Mouse (Mus musculus): ENCODE results near the gene Luzp1.

Gene Luzp1

GRCm38 (mm10) chr4:136559690-136560089 lies 90.1 kb downstream of the Luzp1 start:
- TF ChIP-seq GATA4 (IDR thresholded peaks at IDR 0.05; ENCODE audit: insufficient replicate concordance, low read length), result no peak

- TF ChIP-seq GATA4 (IDR thresholded peaks at IDR 0.05; ENCODE audit: insufficient replicate concordance, low read length), result no peak
These were observed 90.9 kb downstream of the Luzp1 start for GRCm38 (mm10) chr4:136560270-136560991.

- TF ChIP-seq GATA4 (IDR thresholded peaks at IDR 0.05; ENCODE audit: insufficient replicate concordance, low read length), result no peak
These were observed 93.2 kb downstream of the Luzp1 start for GRCm38 (mm10) chr4:136562755-136563154.

GRCm38 (mm10) chr4:136568629-136569028 lies 99.1 kb downstream of the Luzp1 start:
- no peak for TF ChIP-seq GATA4 (IDR thresholded peaks at IDR 0.05; ENCODE audit: insufficient replicate concordance, low read length)

- TF ChIP-seq GATA4 (IDR thresholded peaks at IDR 0.05; ENCODE audit: insufficient replicate concordance, low read length), result no peak
These were observed 100.4 kb downstream of the Luzp1 start for GRCm38 (mm10) chr4:136569998-136570397.

- TF ChIP-seq GATA4 (IDR thresholded peaks at IDR 0.05; ENCODE audit: insufficient replicate concordance, low read length), result no peak
These were observed 112.3 kb downstream of the Luzp1 start for GRCm38 (mm10) chr4:136581885-136582284.

GRCm38 (mm10) chr4:136587221-136587827 lies 117.8 kb downstream of the Luzp1 start:
- TF ChIP-seq GATA4 (IDR thresholded peaks at IDR 0.05; ENCODE audit: insufficient replicate concordance, low read length), result no peak

GRCm38 (mm10) chr4:136588003-136588402 lies 118.4 kb downstream of the Luzp1 start:
- TF ChIP-seq GATA4 (IDR thresholded peaks at IDR 0.05; ENCODE audit: insufficient replicate concordance, low read length), result no peak

GRCm38 (mm10) chr4:136592111-136592510 lies 122.5 kb downstream of the Luzp1 start:
- peak; percentile 18; the same call in 1 of the 2 replicates for TF ChIP-seq GATA4 (IDR thresholded peaks at IDR 0.05; ENCODE audit: insufficient replicate concordance, low read length)

GRCm38 (mm10) chr4:136594006-136594405 lies 124.4 kb downstream of the Luzp1 start:
- TF ChIP-seq GATA4 (IDR thresholded peaks at IDR 0.05; ENCODE audit: insufficient replicate concordance, low read length), result no peak

- no peak for TF ChIP-seq GATA4 (IDR thresholded peaks at IDR 0.05; ENCODE audit: insufficient replicate concordance, low read length)
These were observed 125.7 kb downstream of the Luzp1 start for GRCm38 (mm10) chr4:136595221-136595620.

GRCm38 (mm10) chr4:136598268-136598876 lies 128.8 kb downstream of the Luzp1 start:
- no peak for TF ChIP-seq GATA4 (IDR thresholded peaks at IDR 0.05; ENCODE audit: insufficient replicate concordance, low read length)

- no peak for TF ChIP-seq GATA4 (IDR thresholded peaks at IDR 0.05; ENCODE audit: insufficient replicate concordance, low read length)
These were observed 130.3 kb downstream of the Luzp1 start for GRCm38 (mm10) chr4:136599869-136600268.

- no peak for TF ChIP-seq GATA4 (IDR thresholded peaks at IDR 0.05; ENCODE audit: insufficient replicate concordance, low read length)
These were observed 131.0 kb downstream of the Luzp1 start for GRCm38 (mm10) chr4:136600536-136600935.

GRCm38 (mm10) chr4:136601476-136601875 lies 131.9 kb downstream of the Luzp1 start:
- no peak for TF ChIP-seq GATA4 (IDR thresholded peaks at IDR 0.05; ENCODE audit: insufficient replicate concordance, low read length)

GRCm38 (mm10) chr4:136602018-136602554 lies 132.5 kb downstream of the Luzp1 start:
- TF ChIP-seq GATA4 (IDR thresholded peaks at IDR 0.05; ENCODE audit: insufficient replicate concordance, low read length), result no peak

Data from liver, adult (tissue).